Mouse (Mus musculus): ENCODE results near the gene Gpr87. TPM values are rescaled to one million over a fixed set of nuclear protein-coding genes. Genes with fewer than 3 reads are reported as not detected.

The Gpr87 gene
- total and polyA plus RNA-seq, 3 experiments = not detected

GRCm38 (mm10) chr3:59230912-59231311 is 36.0 kb upstream of the Gpr87 start:
- Histone ChIP-seq H3K9me3 (replicated peaks; ENCODE audit: low read length) (no peaks in the 10 kb centered on the region), H3K4me2 (ENCODE audit: insufficient read depth, low read depth, poor library complexity, severe bottlenecking) (no peak overlapping the region), H3K9ac (ENCODE audit: insufficient read depth, low read depth) (no peak overlapping the region), H3K27ac (ENCODE audit: insufficient read depth, low read depth) (no peak overlapping the region), H3K27me3 (replicated peaks) (no peaks in the 10 kb centered on the region), H3K36me3 (replicated peaks in 1 of 2; ENCODE audit: control insufficient read depth in 1 of 2, insufficient read depth in 1 of 2, low read length in 1 of 2) (no peaks in the 10 kb centered on the region), H3K79me2 (replicated peaks; ENCODE audit: control insufficient read depth, extremely low read depth, insufficient read depth, poor library complexity, severe bottlenecking) (no peaks in the 10 kb centered on the region), H3K4me3 (replicated peaks in 1 of 3; ENCODE audit: low read depth in 2 of 3, low read length in 2 of 3, poor library complexity in 1 of 3) (no peak overlapping the region), H3K4me1 (ENCODE audit: control insufficient read depth in 1 of 2, insufficient read depth in 2 of 2) (peaks cover 4 to 35% of the 10 kb centered on the region in 2 experiments)
- in situ Hi-C loops (cut with MboI; ENCODE audit: low pct_ligation_motif_present, low pct_unique_long_range_greater_than_20kb, low sequenced_read_pairs) (no loop called here), dilution Hi-C loops (cut with MboI; ENCODE audit: extremely low pct_ligation_motif_present, extremely low pct_unique_long_range_greater_than_20kb, low sequenced_read_pairs) (no loop called here)
- no peak for DNase-seq (ENCODE audit: extremely low read depth)
- no peak for TF ChIP-seq ELF1 (IDR thresholded peaks at IDR 0.05; ENCODE audit: low read depth, low read length)

- dilution Hi-C loops (cut with MboI; ENCODE audit: extremely low pct_ligation_motif_present, extremely low pct_unique_long_range_greater_than_20kb, low sequenced_read_pairs) = no loop called here
- H3K4me2 ChIP-seq (ENCODE audit: insufficient read depth, low read depth, poor library complexity, severe bottlenecking) = peak overlapping the region; percentile 39
These were observed 34.0 kb upstream of the Gpr87 start for GRCm38 (mm10) chr3:59228730-59229551.

GRCm38 (mm10) chr3:59227696-59228095 is 32.8 kb upstream of the Gpr87 start:
- Histone ChIP-seq H3K79me2 (replicated peaks; ENCODE audit: control insufficient read depth, extremely low read depth, insufficient read depth, poor library complexity, severe bottlenecking) (no peaks in the 10 kb centered on the region), H3K4me2 (ENCODE audit: insufficient read depth, low read depth, poor library complexity, severe bottlenecking) (no peak overlapping the region), H3K9me3 (replicated peaks; ENCODE audit: low read length) (no peaks in the 10 kb centered on the region), H3K4me3 (replicated peaks in 1 of 3; ENCODE audit: low read depth in 2 of 3, low read length in 2 of 3, poor library complexity in 1 of 3) (no peak overlapping the region), H3K9ac (ENCODE audit: insufficient read depth, low read depth) (no peak overlapping the region), H3K27me3 (replicated peaks) (no peaks in the 10 kb centered on the region), H3K36me3 (replicated peaks in 1 of 2; ENCODE audit: control insufficient read depth in 1 of 2, insufficient read depth in 1 of 2, low read length in 1 of 2) (no peaks in the 10 kb centered on the region), H3K27ac (ENCODE audit: insufficient read depth, low read depth) (no peak overlapping the region), H3K4me1 (ENCODE audit: control insufficient read depth in 1 of 2, insufficient read depth in 2 of 2) (peaks cover 9 to 53% of the 10 kb centered on the region in 2 experiments)
- dilution Hi-C loops (cut with MboI; ENCODE audit: extremely low pct_ligation_motif_present, extremely low pct_unique_long_range_greater_than_20kb, low sequenced_read_pairs) = no loop called here
- TF ChIP-seq CTCF (conservative IDR thresholded peaks at IDR 0.05 in 1 of 2, IDR thresholded peaks at IDR 0.05 in 1 of 2; ENCODE audit: low read depth in 2 of 2, low read length in 2 of 2) (no peak), NRF1 (IDR thresholded peaks at IDR 0.05; ENCODE audit: low read depth, low read length) (no peak), PAX5 (IDR thresholded peaks at IDR 0.05; ENCODE audit: low read length) (no peak), MEF2A (IDR thresholded peaks at IDR 0.05; ENCODE audit: borderline replicate concordance, low read depth, low read length) (no peak), E2F4 (IDR thresholded peaks at IDR 0.05; ENCODE audit: insufficient replicate concordance, low read depth, low read length) (no peak), KAT2A (IDR thresholded peaks at IDR 0.05; ENCODE audit: insufficient replicate concordance, low read length) (no peak), JUN (IDR thresholded peaks at IDR 0.05; ENCODE audit: insufficient read depth, low read depth, low read length) (no peak), TBP (conservative IDR thresholded peaks at IDR 0.05; ENCODE audit: low read depth, low read length) (no peak), ZMIZ1 (IDR thresholded peaks at IDR 0.05; ENCODE audit: low read depth, low read length) (no peak), ETS1 (conservative IDR thresholded peaks at IDR 0.05; ENCODE audit: low read depth, low read length) (no peak), CHD1 (IDR thresholded peaks at IDR 0.05; ENCODE audit: low read depth, low read length) (no peak), IRF4 (IDR thresholded peaks at IDR 0.05; ENCODE audit: low read depth, low read length) (no peak)
- no peak for DNase-seq (ENCODE audit: extremely low read depth)
- in situ Hi-C loops (cut with MboI; ENCODE audit: low pct_ligation_motif_present, low pct_unique_long_range_greater_than_20kb, low sequenced_read_pairs) = no loop called here

More at GRCm38 (mm10) chr3:59228730-59229551, 34.0 kb upstream of the Gpr87 start:
- in situ Hi-C loops (cut with MboI; ENCODE audit: low pct_ligation_motif_present, low pct_unique_long_range_greater_than_20kb, low sequenced_read_pairs) = no loop called here
- no peaks in the 10 kb centered on the region for H3K36me3 ChIP-seq (replicated peaks in 1 of 2; ENCODE audit: control insufficient read depth in 1 of 2, insufficient read depth in 1 of 2, low read length in 1 of 2)
- H3K9ac ChIP-seq (ENCODE audit: insufficient read depth, low read depth) = peak overlapping the region; percentile 23
- H3K79me2 ChIP-seq (replicated peaks; ENCODE audit: control insufficient read depth, extremely low read depth, insufficient read depth, poor library complexity, severe bottlenecking) = no peaks in the 10 kb centered on the region
- no peak overlapping the region for H3K4me3 ChIP-seq (replicated peaks in 1 of 3; ENCODE audit: low read depth in 2 of 3, low read length in 2 of 3, poor library complexity in 1 of 3)
- peak overlapping the region; percentile 73 for H3K27ac ChIP-seq (ENCODE audit: insufficient read depth, low read depth)
- no peaks in the 10 kb centered on the region for H3K9me3 ChIP-seq (replicated peaks; ENCODE audit: low read length)
- peak; percentile 85 for DNase-seq (ENCODE audit: extremely low read depth)
- TF ChIP-seq ETS1 (conservative IDR thresholded peaks at IDR 0.05; ENCODE audit: low read depth, low read length) = peak; percentile 63
- no peak for TF ChIP-seq ZMIZ1 (IDR thresholded peaks at IDR 0.05; ENCODE audit: low read depth, low read length)
- TF ChIP-seq USF1 (IDR thresholded peaks at IDR 0.05; ENCODE audit: low read depth, low read length) = peak; percentile 44; the same call in 1 of the 2 replicates
- TF ChIP-seq TCF12 (IDR thresholded peaks at IDR 0.05; ENCODE audit: low read depth, low read length) = 0 out of 2 replicates have a peak, but pooled peaks have one; percentile 8
- TF ChIP-seq MYC (IDR thresholded peaks at IDR 0.05; ENCODE audit: low read depth, low read length) = no peak
- TF ChIP-seq CHD2 (IDR thresholded peaks at IDR 0.05; ENCODE audit: low read length) = no peak
- no peak for TF ChIP-seq RCOR1 (conservative IDR thresholded peaks at IDR 0.05; ENCODE audit: low read depth, low read length)
- peak; percentile 37 for TF ChIP-seq USF2 (conservative IDR thresholded peaks at IDR 0.05; ENCODE audit: low read depth, low read length)
- TF ChIP-seq ELF1 (IDR thresholded peaks at IDR 0.05; ENCODE audit: low read depth, low read length) = peak; percentile 62
- peak; percentile 94 for TF ChIP-seq EP300 (IDR thresholded peaks at IDR 0.05; ENCODE audit: low read length)
- TF ChIP-seq BHLHE40 (IDR thresholded peaks at IDR 0.05; ENCODE audit: low read depth, low read length) = peak; percentile 71
- TF ChIP-seq ZNF384 (IDR thresholded peaks at IDR 0.05; ENCODE audit: low read depth, low read length) = peak; percentile 95
- 0 out of 2 replicates have a peak, but pooled peaks have one; percentile 36 for TF ChIP-seq TBP (conservative IDR thresholded peaks at IDR 0.05; ENCODE audit: low read depth, low read length)
- peak; percentile 90 for TF ChIP-seq MEF2A (IDR thresholded peaks at IDR 0.05; ENCODE audit: borderline replicate concordance, low read depth, low read length)
- TF ChIP-seq IRF4 (IDR thresholded peaks at IDR 0.05; ENCODE audit: low read depth, low read length) = peak; percentile 97
- no peaks in the 10 kb centered on the region for H3K27me3 ChIP-seq (replicated peaks)
- peaks cover 9 to 52% of the 10 kb centered on the region in 2 experiments for H3K4me1 ChIP-seq (ENCODE audit: control insufficient read depth in 1 of 2, insufficient read depth in 2 of 2)

Measured in CH12.LX (cell line).